Mouse (Mus musculus): ENCODE results near the gene Nup98. TPM values are rescaled to one million over a fixed set of nuclear protein-coding genes. Genes with fewer than 3 reads are reported as not detected.
A peak's percentile ranks its signal among the peaks of the same experiment; 100 is the strongest.

The Nup98 gene
- 27.2 and 30.0 TPM in 2 replicates for polyA plus RNA-seq (2015; fragmentation: Nextera tagmentation; extraction: Ambion mirVana)

- Histone ChIP-seq H3K27ac (peak within 1 kb of the TSS; percentile 90), H3K36me3 (ENCODE audit: poor library complexity, severe bottlenecking) (no peaks in the 10 kb centered on the region), H3K4me2 (peak within 1 kb of the TSS; percentile 90), H3K9me3 (replicated peaks) (no peaks in the 10 kb centered on the region), H3K27me3 (no peaks in the 10 kb centered on the region), H3K9ac (peak within 1 kb of the TSS; percentile 77), H3K4me1 (peaks cover 21% of the 10 kb centered on the region), H3K4me3 (peak within 1 kb of the TSS; percentile 62)
- WGBS = under 1% methylated on average over 72 of the region's 87 CpGs
- ATAC-seq = peak; percentile 98
Observed at GRCm38 (mm10) chr7:102209756-102210721, at the start of gene Nup98, which contains the start of gene Pgap2. Nup98 (minus strand) TSS chr7:102210176. Pgap2 (plus strand) TSS chr7:102210208.

GRCm38 (mm10) chr7:102258753-102259152 is 48.8 kb upstream of the Nup98 start:
- no peaks in the 10 kb centered on the region for H3K27me3 ChIP-seq
- no peak overlapping the region for H3K9ac ChIP-seq
- WGBS = 66% methylated on average over 3 of the region's 3 CpGs
- ATAC-seq = no peak
- no peak overlapping the region for H3K4me2 ChIP-seq
- H3K9me3 ChIP-seq (replicated peaks) = no peaks in the 10 kb centered on the region
- H3K27ac ChIP-seq = no peak overlapping the region
- no peaks in the 10 kb centered on the region for H3K36me3 ChIP-seq (ENCODE audit: poor library complexity, severe bottlenecking)
- H3K4me3 ChIP-seq = no peak overlapping the region
- H3K4me1 ChIP-seq = no peaks in the 10 kb centered on the region

- H3K4me2 ChIP-seq = no peak overlapping the region
- no peaks in the 10 kb centered on the region for H3K27me3 ChIP-seq
- 17% methylated on average over 4 of the region's 4 CpGs for WGBS
- H3K9ac ChIP-seq = no peak overlapping the region
- H3K27ac ChIP-seq = no peak overlapping the region
- H3K4me3 ChIP-seq = no peak overlapping the region
- ATAC-seq = peak; percentile 89
- no peaks in the 10 kb centered on the region for H3K36me3 ChIP-seq (ENCODE audit: poor library complexity, severe bottlenecking)
- no peaks in the 10 kb centered on the region for H3K4me1 ChIP-seq
- H3K9me3 ChIP-seq (replicated peaks) = no peaks in the 10 kb centered on the region
Observed at GRCm38 (mm10) chr7:102258189-102258588, 48.2 kb upstream of the Nup98 start.

GRCm38 (mm10) chr7:102256636-102257035 is 46.7 kb upstream of the Nup98 start:
- no peaks in the 10 kb centered on the region for H3K27me3 ChIP-seq
- no peaks in the 10 kb centered on the region for H3K4me1 ChIP-seq
- H3K36me3 ChIP-seq (ENCODE audit: poor library complexity, severe bottlenecking) = no peaks in the 10 kb centered on the region
- no peak overlapping the region for H3K27ac ChIP-seq
- H3K4me2 ChIP-seq = no peak overlapping the region
- H3K9me3 ChIP-seq (replicated peaks) = no peaks in the 10 kb centered on the region
- no peak overlapping the region for H3K9ac ChIP-seq
- ATAC-seq = no peak
- WGBS = 80% methylated on average over 3 of the region's 3 CpGs
- no peak overlapping the region for H3K4me3 ChIP-seq

GRCm38 (mm10) chr7:102255954-102256353 is 46.0 kb upstream of the Nup98 start, which contains the start of gene Rhog:
Rhog (minus strand) TSS chr7:102256054.
- Histone ChIP-seq H3K9me3 (replicated peaks) (no peaks in the 10 kb centered on the region), H3K27me3 (no peaks in the 10 kb centered on the region), H3K36me3 (ENCODE audit: poor library complexity, severe bottlenecking) (no peaks in the 10 kb centered on the region), H3K9ac (no peak within 1 kb of the TSS), H3K27ac (no peak within 1 kb of the TSS), H3K4me1 (peaks cover 3% of the 10 kb centered on the region), H3K4me3 (no peak within 1 kb of the TSS), H3K4me2 (no peak within 1 kb of the TSS)
- WGBS = 80% methylated on average over 3 of the region's 3 CpGs
- no peak for ATAC-seq

- no peak overlapping the region for H3K4me2 ChIP-seq
- no peaks in the 10 kb centered on the region for H3K9me3 ChIP-seq (replicated peaks)
- H3K36me3 ChIP-seq (ENCODE audit: poor library complexity, severe bottlenecking) = no peaks in the 10 kb centered on the region
- WGBS = 91% methylated on average over 1 of the region's 1 CpGs
- no peaks in the 10 kb centered on the region for H3K27me3 ChIP-seq
- H3K9ac ChIP-seq = no peak overlapping the region
- ATAC-seq = no peak
- no peak overlapping the region for H3K4me3 ChIP-seq
- H3K27ac ChIP-seq = no peak overlapping the region
- peaks cover 13% of the 10 kb centered on the region for H3K4me1 ChIP-seq
Observed at GRCm38 (mm10) chr7:102253631-102254030, 43.7 kb upstream of the Nup98 start.

- WGBS = under 1% methylated on average over 31 of the region's 33 CpGs
- H3K4me2 ChIP-seq = peak overlapping the region; percentile 67
- peak overlapping the region; percentile 72 for H3K27ac ChIP-seq
- ATAC-seq = peak; percentile 81
- H3K9me3 ChIP-seq (replicated peaks) = no peaks in the 10 kb centered on the region
- peak overlapping the region; percentile 76 for H3K9ac ChIP-seq
- no peaks in the 10 kb centered on the region for H3K36me3 ChIP-seq (ENCODE audit: poor library complexity, severe bottlenecking)
- H3K4me1 ChIP-seq = peaks cover 36% of the 10 kb centered on the region
- H3K27me3 ChIP-seq = no peaks in the 10 kb centered on the region
- H3K4me3 ChIP-seq = peak overlapping the region; percentile 52
Observed at GRCm38 (mm10) chr7:102250631-102251214, 40.7 kb upstream of the Nup98 start.

- H3K9ac ChIP-seq = peak overlapping the region; percentile 76
- H3K4me2 ChIP-seq = peak overlapping the region; percentile 67
- WGBS = under 1% methylated on average over 38 of the region's 49 CpGs
- no peaks in the 10 kb centered on the region for H3K27me3 ChIP-seq
- H3K4me3 ChIP-seq = peak overlapping the region; percentile 52
- peaks cover 39% of the 10 kb centered on the region for H3K4me1 ChIP-seq
- peak; percentile 73 for ATAC-seq
- H3K9me3 ChIP-seq (replicated peaks) = no peaks in the 10 kb centered on the region
- H3K36me3 ChIP-seq (ENCODE audit: poor library complexity, severe bottlenecking) = no peaks in the 10 kb centered on the region
- peak overlapping the region; percentile 72 for H3K27ac ChIP-seq
Observed at GRCm38 (mm10) chr7:102249896-102250630, 40.1 kb upstream of the Nup98 start.

GRCm38 (mm10) chr7:102249531-102249895 is 39.5 kb upstream of the Nup98 start:
- Histone ChIP-seq H3K4me3 (peak overlapping the region; percentile 52), H3K9me3 (replicated peaks) (no peaks in the 10 kb centered on the region), H3K27me3 (no peaks in the 10 kb centered on the region), H3K4me2 (peak overlapping the region; percentile 67), H3K36me3 (ENCODE audit: poor library complexity, severe bottlenecking) (no peaks in the 10 kb centered on the region), H3K4me1 (peaks cover 39% of the 10 kb centered on the region), H3K27ac (peak overlapping the region; percentile 72), H3K9ac (peak overlapping the region; percentile 76)
- under 1% methylated on average over 23 of the region's 23 CpGs for WGBS
- peak; percentile 37 for ATAC-seq

GRCm38 (mm10) chr7:102248691-102249404 is 38.9 kb upstream of the Nup98 start:
- ATAC-seq = no peak
- Histone ChIP-seq H3K4me2 (peak overlapping the region; percentile 67), H3K27me3 (no peaks in the 10 kb centered on the region), H3K36me3 (ENCODE audit: poor library complexity, severe bottlenecking) (no peaks in the 10 kb centered on the region), H3K9ac (peak overlapping the region; percentile 76), H3K27ac (no peak overlapping the region), H3K9me3 (replicated peaks) (no peaks in the 10 kb centered on the region), H3K4me1 (peaks cover 39% of the 10 kb centered on the region), H3K4me3 (peak overlapping the region; percentile 52)
- WGBS = 27% methylated on average over 16 of the region's 16 CpGs

GRCm38 (mm10) chr7:102246956-102247797 is 37.2 kb upstream of the Nup98 start:
- ATAC-seq = no peak
- no peaks in the 10 kb centered on the region for H3K9me3 ChIP-seq (replicated peaks)
- no peaks in the 10 kb centered on the region for H3K36me3 ChIP-seq (ENCODE audit: poor library complexity, severe bottlenecking)
- WGBS = 60% methylated on average over 12 of the region's 12 CpGs
- H3K4me2 ChIP-seq = no peak overlapping the region
- H3K4me1 ChIP-seq = peaks cover 39% of the 10 kb centered on the region
- no peak overlapping the region for H3K4me3 ChIP-seq
- H3K27ac ChIP-seq = no peak overlapping the region
- no peak overlapping the region for H3K9ac ChIP-seq
- no peaks in the 10 kb centered on the region for H3K27me3 ChIP-seq

All from forebrain, embryonic 13.5 days (tissue).